ENCODE assay signal across 29 mouse cellular contexts in the genomic region with DNA sequence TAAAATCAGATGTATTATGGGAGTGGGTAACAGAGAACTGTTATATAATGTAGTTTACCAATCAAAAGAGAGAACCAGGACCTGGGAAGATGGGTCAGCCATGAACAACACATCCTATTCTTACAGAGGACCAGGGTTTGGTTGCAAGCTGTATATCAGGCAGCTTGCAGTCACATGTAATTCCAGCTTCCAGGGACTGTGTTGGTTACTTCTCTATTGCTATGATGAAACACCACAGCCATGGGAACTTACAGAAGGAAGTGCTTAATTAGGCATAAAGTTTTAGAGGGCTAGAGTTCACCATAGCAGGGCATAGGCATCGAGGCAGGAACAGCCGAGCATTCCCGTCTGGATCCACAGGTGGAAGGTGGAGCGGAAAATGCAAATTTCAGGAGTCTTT. TPM values are rescaled to one million over a fixed set of nuclear protein-coding genes. Genes with fewer than 3 reads are reported as not detected.
"Had no signal": no experiment of that assay in that cellular context is flagged by ENCODE, and none has a peak within 500 bp of the region (broad histone marks: within the 10 kb centered on the region; RNA-seq: fewer than 3 reads in every experiment).

No protein-coding gene starts in this region.

- H3K27me3 ChIP-seq: limb, embryonic 15.5 days; lung, embryonic 15.5 days; stomach, embryonic 15.5 days had no signal

- H3K4me2 ChIP-seq: limb, embryonic 12.5 days; limb, embryonic 15.5 days; lung, embryonic 15.5 days; midbrain, embryonic 11.5 days; neural tube, embryonic 13.5 days; stomach, embryonic 15.5 days had no signal

- H3K9me3 ChIP-seq: limb, embryonic 15.5 days; lung, embryonic 15.5 days; stomach, embryonic 15.5 days had no signal

- DNase-seq: kidney, adult 18-20 months; kidney, adult 9 months; kidney, postnatal 14 days; kidney, postnatal 4 days; left cerebral cortex, postnatal 4 days; lung, adult 18-20 months; lung, postnatal 10 days; midbrain, embryonic 14.5 days; retina, postnatal 1 day; right cerebral cortex, postnatal 25 days; spleen, adult 18-20 months; thymus, postnatal 36 days had no signal

- H3K27ac ChIP-seq: limb, embryonic 12.5 days; limb, embryonic 15.5 days; liver, embryonic 14.5 days; lung, embryonic 15.5 days; macrophage; neural tube, embryonic 13.5 days; stomach, embryonic 15.5 days had no signal

- H3K4me3 ChIP-seq: limb, embryonic 12.5 days; limb, embryonic 15.5 days; lung, embryonic 15.5 days; myocyte; neural tube, embryonic 13.5 days; stomach, embryonic 15.5 days had no signal

- ATAC-seq: intestine, embryonic 16.5 days had no signal

- H3K9ac ChIP-seq: limb, embryonic 12.5 days; limb, embryonic 15.5 days; liver, embryonic 14.5 days; lung, embryonic 15.5 days; neural tube, embryonic 13.5 days; stomach, embryonic 15.5 days had no signal

- H3K36me3 ChIP-seq: limb, embryonic 15.5 days; lung, embryonic 15.5 days; neural tube, embryonic 13.5 days; stomach, embryonic 15.5 days had no signal

RNA-seq across cellular contexts. Expression of a gene that starts 43.2 kb away (rescaled TPM):
- total RNA-seq: layer of hippocampus, adult 18-20 months; layer of hippocampus, postnatal 14 days; left cerebral cortex, adult 8-10 months; left cerebral cortex, postnatal 14 days; left cerebral cortex, postnatal 4 days; megakaryocyte-erythroid progenitor cell, adult 5-6 weeks; neutrophil, adult 5-6 weeks had no signal
- polyA plus RNA-seq: kidney, embryonic 16.5 days; limb, embryonic 12.5 days; liver, embryonic 14.5 days; lung, embryonic 15.5 days; macrophage; midbrain, embryonic 11.5 days; midbrain, embryonic 14.5 days; myocyte; neural tube, embryonic 13.5 days had no signal
